Mouse (Mus musculus) forebrain, embryonic 14.5 days (tissue): ENCODE results near the gene Ndufaf5. TPM values are rescaled to one million over a fixed set of nuclear protein-coding genes. Genes with fewer than 3 reads are reported as not detected.
"Not testable (repeated sequence)": the region's sequence is repeated elsewhere in the genome, so short reads cannot be mapped to it uniquely, and the experiment has no call there.

ENCODE experiments used
- ATAC-seq: fragments of 200-750 bp; cut with Nextera tagmentation; 2 replicates; pipeline ENCODE4 v1.8.0; 2017; ENCODE audit warnings: mild to moderate bottlenecking, moderate library complexity
- DNase-seq: peaks from one replicate; pipeline ENCODE4 v3.0.0-alpha.2; 2015; ENCODE audit warnings: low spot score
- H3K27ac ChIP-seq: fragments of 300-500 bp; sonication (generic); 2 replicates; pipeline ENCODE4 v1.5.1; 2014; ENCODE audit warnings: low read depth, mild to moderate bottlenecking, control low read depth, low read length, moderate library complexity
- H3K27me3 ChIP-seq: fragments of 300-500 bp; sonication (generic); replicated peaks from 2 replicates; pipeline ENCODE4 v1.6.1; 2014; ENCODE audit warnings: low read length, control low read depth, mixed read lengths; ENCODE audit not compliant: control insufficient read depth, insufficient read depth
- H3K36me3 ChIP-seq: fragments of 300-500 bp; sonication (generic); 2 replicates; pipeline ENCODE4 v1.6.1; 2014; ENCODE audit warnings: low read length, control low read depth; ENCODE audit not compliant: control insufficient read depth, insufficient read depth
- H3K4me1 ChIP-seq: fragments of 300-500 bp; sonication (generic); 2 replicates; pipeline ENCODE4 v1.6.1; 2014; ENCODE audit warnings: antibody characterized with exemption, low read length, control low read depth; ENCODE audit not compliant: control insufficient read depth, insufficient read depth
- H3K4me2 ChIP-seq: fragments of 300-500 bp; sonication (generic); 2 replicates; pipeline ENCODE4 v1.6.1; 2014; ENCODE audit warnings: mild to moderate bottlenecking, control low read depth, low read length
- H3K4me3 ChIP-seq: fragments of 300-500 bp; sonication (generic); 2 replicates; pipeline ENCODE4 v1.5.1; 2014; ENCODE audit warnings: low read depth, low read length, control low read depth
- H3K9ac ChIP-seq: fragments of 300-500 bp; sonication (generic); 2 replicates; pipeline ENCODE4 v1.6.1; 2014; ENCODE audit warnings: mild to moderate bottlenecking, low read length, control low read depth, moderate library complexity
- H3K9me3 ChIP-seq: fragments of 300-500 bp; sonication (generic); replicated peaks from 2 replicates; pipeline ENCODE4 v1.6.1; 2016; ENCODE audit warnings: low read length, control low read depth, mixed read lengths; ENCODE audit not compliant: control insufficient read depth
- WGBS: fragments of 180-500 bp; shearing (Covaris S2); extraction: QIAGEN DNeasy Blood & Tissue Kit; methylation state at CpG from one replicate; pipeline ENCODE4 v1.1.7; 2014; 5-methylcytosine and 5-hydroxymethylcytosine counted together
- polyA plus RNA-seq: library from polyadenylated mRNA; unstranded; fragments of >200 nt; fragmentation: Nextera tagmentation; extraction: Ambion mirVana; gene quantifications from 2 replicates; pipeline ENCODE4 v1.2.1, GENCODE M21; 2014

Gene Ndufaf5
- 41.5 and 47.2 TPM in 2 replicates for polyA plus RNA-seq

DNA sequence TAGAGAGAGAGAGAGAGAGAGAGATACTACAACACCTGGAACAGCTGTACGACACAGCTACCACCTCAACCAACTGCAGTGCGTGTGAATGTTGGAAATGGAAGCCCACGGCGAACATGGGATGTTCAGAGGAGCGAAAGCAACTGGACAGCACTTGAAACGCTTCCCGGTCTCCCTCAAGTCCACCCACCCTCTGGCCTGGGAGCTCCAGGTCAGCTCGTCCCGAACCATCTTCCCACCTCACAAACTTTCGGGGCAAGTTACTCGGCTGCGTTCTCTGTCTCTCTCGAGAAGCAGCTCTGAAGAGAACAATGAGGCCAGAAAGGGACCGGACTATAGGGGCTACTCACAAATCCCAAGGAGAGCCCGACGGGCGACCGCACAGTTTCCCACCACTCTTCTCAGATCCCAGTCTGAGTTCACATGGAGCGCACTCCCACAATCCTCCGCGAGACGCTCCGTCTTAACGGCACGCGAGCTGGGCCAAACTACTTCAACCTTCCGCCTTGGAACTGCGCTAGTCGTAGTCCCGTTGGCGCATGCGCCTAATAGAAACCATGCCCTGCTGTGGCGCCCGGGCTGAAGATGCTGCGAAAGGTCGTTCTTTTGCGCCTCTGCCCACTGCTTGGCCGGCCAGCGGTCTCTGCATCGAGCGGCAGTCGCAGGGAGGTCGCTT, at the start of gene Ndufaf5, which contains the start of gene Esf1:
Gene Ndufaf5, plus strand, starts transcription at position 523 of the 676 bp plus-strand sequence.
Gene Esf1, minus strand, starts transcription at position 438 of the 676 bp plus-strand sequence.
- peak; percentile 99 for DNase-seq
- H3K4me3 ChIP-seq, result peak within 1 kb of the TSS; percentile 74
- H3K9me3 ChIP-seq, result no peaks in the 10 kb centered on the region
- peaks cover 12% of the 10 kb centered on the region for H3K36me3 ChIP-seq
- peak within 1 kb of the TSS; percentile 50; the same call in 1 of the 2 replicates for H3K27ac ChIP-seq
- H3K9ac ChIP-seq, result peak within 1 kb of the TSS; percentile 85
- peaks cover 10% of the 10 kb centered on the region; the same call in 1 of the 2 replicates for H3K4me1 ChIP-seq
- peak within 1 kb of the TSS; percentile 90 for H3K4me2 ChIP-seq
- WGBS, result under 1% methylated on average over 43 of the region's 43 CpGs
- ATAC-seq, result peak; percentile 98
- H3K27me3 ChIP-seq, result no peaks in the 10 kb centered on the region

DNA sequence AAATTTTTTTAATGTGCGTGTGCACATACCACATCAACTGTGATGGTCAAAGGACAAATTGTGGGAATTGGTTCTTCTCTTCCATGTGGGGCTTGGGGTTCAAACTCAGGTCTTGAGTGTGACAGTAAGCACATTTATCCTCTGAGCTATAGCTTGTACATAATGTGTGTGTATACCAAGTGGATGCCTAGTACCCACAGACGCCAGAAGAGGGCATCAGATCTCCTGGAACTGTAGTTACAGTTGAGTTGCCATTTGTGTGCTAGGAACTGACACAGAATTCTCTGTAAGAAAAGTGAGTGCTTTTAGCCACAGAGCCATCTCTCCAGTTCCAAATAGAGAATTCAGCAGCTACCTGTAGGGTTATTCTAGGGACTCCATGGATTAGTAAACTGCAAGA, 44.9 kb upstream of the Ndufaf5 start:
- H3K9me3 ChIP-seq, result no peaks in the 10 kb centered on the region
- ATAC-seq (no peak), DNase-seq (no peak)
- H3K36me3 ChIP-seq, result peaks cover 60% of the 10 kb centered on the region
- H3K27me3 ChIP-seq, result no peaks in the 10 kb centered on the region
- H3K4me2 ChIP-seq, result no peak overlapping the region
- H3K9ac ChIP-seq, result no peak overlapping the region
- no peak overlapping the region for H3K4me3 ChIP-seq
- H3K27ac ChIP-seq, result no peak overlapping the region
- 84% methylated on average over 2 of the region's 2 CpGs for WGBS
- H3K4me1 ChIP-seq, result no peaks in the 10 kb centered on the region

- ATAC-seq, H3K4me3 ChIP-seq, H3K27me3 ChIP-seq, H3K27ac ChIP-seq, DNase-seq, H3K4me2 ChIP-seq, H3K9me3 ChIP-seq, H3K9ac ChIP-seq, H3K4me1 ChIP-seq: not testable (repeated sequence)
- peaks cover 37% of the 10 kb centered on the region for H3K36me3 ChIP-seq
- 92% methylated on average over 4 of the region's 4 CpGs for WGBS
Measured at GRCm38 (mm10) chr2:140151743-140152142, 18.7 kb upstream of the Ndufaf5 start, which contains the start of gene Gm17374. Gene Gm17374, plus strand, starts transcription at chr2:140152043.

DNA sequence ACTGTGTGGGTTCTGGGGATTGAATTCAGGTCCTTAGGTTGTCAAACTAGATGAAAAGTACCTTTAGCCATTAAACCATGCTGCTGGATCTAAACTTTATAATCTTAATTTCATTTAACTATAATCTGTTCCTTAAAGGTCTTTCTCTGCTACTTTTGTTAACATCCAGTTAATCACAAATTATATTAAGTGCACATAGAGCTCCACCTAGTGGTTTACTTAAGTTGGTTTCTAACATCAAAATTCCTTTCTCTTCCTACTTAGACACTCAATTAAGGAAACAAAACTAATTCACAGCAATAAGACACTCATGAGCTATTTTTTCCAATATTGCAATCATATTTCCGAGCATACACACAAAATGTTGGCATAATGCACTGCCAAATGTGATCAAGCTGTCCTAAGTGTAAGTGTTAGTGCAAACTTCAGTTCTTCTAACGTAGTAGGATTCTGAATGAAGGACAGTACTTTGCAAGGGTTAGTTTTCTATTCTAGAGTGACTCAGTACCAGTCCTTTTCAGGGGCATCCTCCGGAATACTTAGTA, 11.2 kb upstream of the Ndufaf5 start:
- H3K4me2 ChIP-seq, result no peak overlapping the region
- no peaks in the 10 kb centered on the region for H3K27me3 ChIP-seq
- H3K4me1 ChIP-seq, result no peaks in the 10 kb centered on the region
- 82% methylated on average over 3 of the region's 3 CpGs for WGBS
- DNase-seq (peak; percentile 77), ATAC-seq (no peak)
- peaks cover 45% of the 10 kb centered on the region for H3K36me3 ChIP-seq
- no peak overlapping the region for H3K4me3 ChIP-seq
- no peak overlapping the region for H3K9ac ChIP-seq
- no peak overlapping the region for H3K27ac ChIP-seq
- H3K9me3 ChIP-seq, result no peaks in the 10 kb centered on the region

DNA sequence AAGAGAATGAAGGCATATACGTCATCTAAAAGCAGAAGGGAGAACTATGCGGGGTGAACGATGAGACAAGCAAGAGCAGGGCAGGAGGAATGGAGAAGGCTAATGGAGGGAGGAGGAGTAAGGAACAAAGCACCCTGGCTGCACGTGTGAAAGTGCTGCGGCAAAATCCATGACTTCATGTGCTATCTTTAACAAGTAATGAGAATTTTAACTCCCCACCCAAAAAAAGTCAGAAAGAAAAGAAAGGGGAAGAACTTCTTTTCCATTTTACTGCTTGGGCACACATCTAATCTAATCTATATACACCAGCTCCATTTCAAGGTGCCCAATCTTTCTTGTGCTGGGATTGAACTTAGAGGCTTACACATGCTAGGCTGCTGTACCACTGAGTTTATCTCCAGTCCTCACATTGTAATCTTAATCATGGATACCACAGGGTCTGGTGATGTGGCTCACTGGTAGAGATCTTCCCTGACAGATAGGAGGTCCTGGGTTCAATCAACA, 7.0 kb upstream of the Ndufaf5 start:
- Histone ChIP-seq H3K4me2 (no peak overlapping the region), H3K9ac (no peak overlapping the region), H3K9me3 (no peaks in the 10 kb centered on the region), H3K27me3 (no peaks in the 10 kb centered on the region), H3K4me3 (no peak overlapping the region), H3K27ac (no peak overlapping the region), H3K4me1 (no peaks in the 10 kb centered on the region), H3K36me3 (peaks cover 40% of the 10 kb centered on the region)
- ATAC-seq, result no peak
- WGBS, result 95% methylated on average over 5 of the region's 5 CpGs
- DNase-seq, result no peak

DNA sequence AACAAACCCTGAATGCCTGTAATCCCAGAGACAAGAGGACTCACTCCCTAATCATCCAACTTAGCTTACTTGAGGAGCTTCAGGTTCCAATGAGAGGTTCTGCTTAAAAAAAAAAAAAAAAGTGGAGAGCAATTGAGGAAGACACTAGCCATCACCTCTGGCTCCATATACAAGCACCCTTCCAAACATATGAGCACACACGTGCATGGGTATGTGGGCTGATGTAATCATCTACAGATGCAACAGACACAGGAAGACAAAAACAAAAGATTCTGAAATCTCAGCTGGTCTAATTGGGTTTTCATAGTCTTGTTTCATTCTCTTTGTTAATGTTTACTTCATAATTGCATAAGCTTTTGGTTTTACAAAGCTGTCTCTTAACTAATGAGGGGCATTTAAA, 1.4 kb upstream of the Ndufaf5 start:
- Histone ChIP-seq H3K9me3 (no peaks in the 10 kb centered on the region), H3K4me3 (no peak overlapping the region), H3K27me3 (no peaks in the 10 kb centered on the region), H3K27ac (no peak overlapping the region), H3K36me3 (peaks cover 20% of the 10 kb centered on the region), H3K4me1 (peaks cover 10% of the 10 kb centered on the region; the same call in 1 of the 2 replicates), H3K4me2 (no peak overlapping the region), H3K9ac (no peak overlapping the region)
- ATAC-seq (no peak), DNase-seq (no peak)
- 81% methylated on average over 1 of the region's 1 CpGs for WGBS

- no peaks in the 10 kb centered on the region for H3K27me3 ChIP-seq
- WGBS, result 6% methylated on average over 28 of the region's 28 CpGs
- H3K4me1 ChIP-seq, result peaks cover 10% of the 10 kb centered on the region; the same call in 1 of the 2 replicates
- H3K36me3 ChIP-seq, result peaks cover 11% of the 10 kb centered on the region
- peak overlapping the region; percentile 74 for H3K4me3 ChIP-seq
- H3K9me3 ChIP-seq, result no peaks in the 10 kb centered on the region
- peak overlapping the region; percentile 50; the same call in 1 of the 2 replicates for H3K27ac ChIP-seq
- peak overlapping the region; percentile 53 for H3K4me2 ChIP-seq
- DNase-seq (peak; percentile 41), ATAC-seq (peak; percentile 82)
- H3K9ac ChIP-seq, result peak overlapping the region; percentile 85
Measured at GRCm38 (mm10) chr2:140170803-140171553, 529 bp downstream of the Ndufaf5 start.

DNA sequence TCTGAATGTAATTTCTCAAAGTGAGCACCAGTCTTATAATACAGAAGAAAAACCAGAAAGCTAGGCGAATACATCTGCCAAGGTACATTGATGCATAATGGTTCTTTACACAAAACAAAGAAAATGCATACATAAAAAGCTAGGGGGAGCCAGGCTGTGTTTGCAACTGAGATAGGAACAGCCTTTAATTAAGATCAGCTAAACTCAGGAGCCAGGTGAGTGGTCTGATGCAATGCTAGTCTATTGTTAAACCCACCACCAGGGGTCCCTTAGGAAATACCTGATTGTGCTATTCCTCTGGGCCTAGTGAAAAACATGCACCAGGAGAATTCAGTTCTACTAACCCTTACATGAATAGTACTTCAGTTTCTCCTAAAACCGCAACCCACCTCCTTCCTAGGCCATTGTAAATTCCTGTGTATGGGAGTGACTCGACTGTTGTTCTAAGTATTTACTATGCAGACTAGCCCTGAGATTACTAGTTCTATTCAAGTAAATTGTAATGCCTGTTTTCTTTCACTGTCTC, 15.3 kb downstream of the Ndufaf5 start:
- H3K4me1 ChIP-seq, H3K27ac ChIP-seq, H3K9ac ChIP-seq, H3K9me3 ChIP-seq, H3K4me2 ChIP-seq, H3K27me3 ChIP-seq, ATAC-seq, DNase-seq, H3K4me3 ChIP-seq: not testable (repeated sequence)
- peaks cover 37% of the 10 kb centered on the region for H3K36me3 ChIP-seq
- 86% methylated on average over 3 of the region's 3 CpGs for whole genome bisulfite sequencing
